Mouse (Mus musculus): ENCODE data around the gene Pbld1. TPM values are rescaled to one million over a fixed set of nuclear protein-coding genes. Genes with fewer than 3 reads are reported as not detected.
"Not testable (repeated sequence)": the region's sequence is repeated elsewhere in the genome, so short reads cannot be mapped to it uniquely, and the experiment has no call there.

Gene Pbld1
- total RNA-seq, 1 experiment from 2014 or later = 1.8 TPM

DNA sequence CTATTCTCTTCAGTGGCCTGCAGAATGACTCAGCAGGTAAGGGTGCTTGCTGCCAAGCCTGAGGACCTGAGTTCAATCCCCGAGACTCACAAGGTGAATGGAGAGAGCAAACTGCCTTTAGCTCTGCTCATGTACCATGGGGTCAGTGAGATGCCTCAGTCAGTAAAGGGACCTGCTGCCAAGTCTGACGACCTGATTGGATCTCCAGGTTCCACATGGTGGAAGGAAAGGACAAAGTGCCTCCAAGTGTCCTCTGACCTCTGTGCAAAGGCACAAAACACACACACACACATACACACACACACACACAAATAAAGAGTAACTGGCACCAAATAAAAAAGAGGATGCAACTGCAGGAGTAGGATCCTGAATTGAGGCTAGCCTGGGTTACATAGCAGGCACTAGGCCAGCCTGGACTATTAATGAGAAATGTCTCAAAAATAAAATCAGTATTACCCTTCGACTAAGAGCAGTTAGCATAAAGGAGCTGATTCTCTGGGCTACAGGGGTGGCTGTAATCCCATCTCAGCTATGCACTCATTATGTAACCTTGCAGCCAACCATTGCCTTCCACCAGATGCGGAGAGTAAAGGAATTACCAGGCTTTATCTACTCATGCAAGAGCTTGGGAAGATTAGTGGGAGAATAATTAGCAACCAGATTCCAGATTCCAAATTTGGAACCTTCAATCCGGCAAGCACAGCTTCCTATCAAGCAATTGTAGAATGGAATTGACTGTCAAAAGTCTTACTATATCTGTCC is 19.9 kb upstream of the Pbld1 start:
- no peak for DNase-seq

- DNase-seq = no peak
These were observed 16.8 kb upstream of the Pbld1 start for GRCm38 (mm10) chr10:63043154-63043553.

GRCm38 (mm10) chr10:63047751-63048150 is 12.2 kb upstream of the Pbld1 start:
- DNase-seq = no peak

DNA sequence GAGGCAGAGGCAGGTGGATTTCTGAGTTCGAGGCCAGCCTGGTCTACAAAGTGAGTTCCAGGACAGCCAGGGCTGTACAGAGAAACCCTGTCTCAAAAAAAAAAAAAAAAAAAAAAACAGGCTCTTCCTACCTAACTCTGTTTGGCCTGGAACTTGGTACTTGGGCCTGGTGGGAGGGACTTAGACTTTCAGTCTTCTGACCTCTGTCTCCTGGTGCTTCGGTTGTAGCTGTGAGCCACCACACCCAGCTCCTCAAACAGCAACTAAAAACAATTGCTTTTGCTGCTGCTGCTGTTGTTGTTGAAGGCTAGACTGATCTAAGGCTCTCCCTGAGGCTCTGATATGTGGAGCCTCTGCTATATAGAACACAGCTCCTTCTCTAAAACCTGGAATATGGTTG is 10.9 kb upstream of the Pbld1 start:
- DNase-seq = no peak

DNA sequence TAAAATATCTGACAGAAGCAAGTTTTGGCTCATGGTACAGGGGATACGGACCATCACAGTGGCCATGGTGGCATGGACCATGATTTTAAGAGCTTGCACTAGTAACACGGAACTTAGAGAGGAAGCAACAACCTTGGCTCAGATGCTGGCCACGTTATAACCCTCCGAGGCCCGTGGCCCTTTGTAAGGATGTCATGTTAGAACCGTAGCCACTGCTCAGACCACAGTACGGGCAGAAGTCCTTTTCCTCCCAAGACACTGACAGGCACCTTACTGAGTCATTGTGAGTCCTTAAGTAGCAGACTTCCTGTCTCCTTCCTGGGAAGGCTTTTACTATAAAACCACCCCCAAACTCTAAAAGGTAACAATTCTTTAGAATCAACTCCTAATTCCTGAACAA is 8.7 kb upstream of the Pbld1 start:
- DNase-seq = no peak

GRCm38 (mm10) chr10:63052011-63052410 is 8.0 kb upstream of the Pbld1 start:
- no peak for DNase-seq

- no peak for DNase-seq
These were observed 7.0 kb upstream of the Pbld1 start for GRCm38 (mm10) chr10:63053007-63053406.

GRCm38 (mm10) chr10:63054071-63054470 is 5.9 kb upstream of the Pbld1 start:
- DNase-seq = not testable (repeated sequence)

DNA sequence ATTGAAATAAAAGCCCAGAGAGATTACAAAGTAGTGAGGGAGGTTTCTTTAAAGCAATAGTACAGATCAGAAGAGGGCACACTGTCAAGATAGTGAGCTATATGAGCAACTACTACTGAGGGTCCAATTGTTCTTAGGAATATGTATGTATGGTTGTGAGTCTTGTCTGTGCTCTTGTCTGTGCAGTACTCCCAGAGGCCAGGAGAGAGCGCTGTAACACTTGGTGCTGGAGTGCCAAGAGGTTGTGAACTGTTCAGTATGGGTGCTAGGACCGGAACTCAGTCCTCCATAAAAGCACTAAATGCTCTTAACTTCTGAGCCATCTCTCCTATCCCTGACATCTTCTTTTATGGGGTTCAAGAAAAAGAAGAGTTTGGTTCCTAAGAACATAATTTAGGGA is 5.4 kb upstream of the Pbld1 start:
- DNase-seq = no peak

GRCm38 (mm10) chr10:63056966-63057750 is 2.8 kb upstream of the Pbld1 start:
- peak; percentile 43 for DNase-seq

- peak; percentile 48 for DNase-seq
These were observed 444 bp downstream of the Pbld1 start for GRCm38 (mm10) chr10:63060406-63060805.

DNA sequence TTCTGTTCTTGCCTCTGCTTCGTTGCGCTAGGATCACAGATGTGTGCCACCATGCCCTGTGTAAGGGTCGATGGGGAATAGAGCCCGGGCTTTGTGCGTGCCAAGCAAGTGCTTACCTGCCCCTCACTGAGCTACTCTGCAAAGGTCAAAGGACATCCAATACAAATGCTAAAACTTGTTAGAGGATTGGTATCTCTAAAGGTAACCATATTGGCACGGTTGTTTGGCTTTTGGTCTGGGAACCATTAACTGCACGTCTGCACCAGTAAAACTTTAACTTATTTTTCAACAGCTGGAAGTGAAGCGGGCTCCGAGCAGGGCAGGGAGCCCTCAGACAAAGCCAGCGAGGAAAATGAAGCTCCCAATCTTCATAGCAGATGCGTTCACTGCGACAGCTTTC is 1.3 kb downstream of the Pbld1 start:
- DNase-seq = no peak

DNA sequence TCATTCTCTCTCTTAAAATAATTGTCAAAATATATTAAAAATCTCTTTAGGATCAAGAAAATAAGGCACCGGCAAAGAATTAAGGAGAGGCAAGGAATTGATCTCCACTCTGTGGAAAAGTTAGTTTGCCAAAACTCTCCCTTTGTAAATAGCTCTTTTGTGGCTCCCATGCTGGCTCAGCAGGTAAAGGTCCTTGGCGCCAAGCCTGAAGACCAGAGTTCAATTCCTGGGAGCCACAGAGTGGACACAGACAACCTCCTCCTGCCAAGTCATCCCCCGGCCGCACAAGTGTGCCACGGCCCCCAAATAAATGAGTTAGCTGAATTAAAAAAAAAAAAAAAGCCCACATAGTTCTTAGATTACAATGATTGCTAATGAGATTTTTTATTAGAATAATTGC is 2.7 kb downstream of the Pbld1 start:
- no peak for DNase-seq

GRCm38 (mm10) chr10:63063365-63063764 is 3.4 kb downstream of the Pbld1 start:
- DNase-seq = no peak

DNA sequence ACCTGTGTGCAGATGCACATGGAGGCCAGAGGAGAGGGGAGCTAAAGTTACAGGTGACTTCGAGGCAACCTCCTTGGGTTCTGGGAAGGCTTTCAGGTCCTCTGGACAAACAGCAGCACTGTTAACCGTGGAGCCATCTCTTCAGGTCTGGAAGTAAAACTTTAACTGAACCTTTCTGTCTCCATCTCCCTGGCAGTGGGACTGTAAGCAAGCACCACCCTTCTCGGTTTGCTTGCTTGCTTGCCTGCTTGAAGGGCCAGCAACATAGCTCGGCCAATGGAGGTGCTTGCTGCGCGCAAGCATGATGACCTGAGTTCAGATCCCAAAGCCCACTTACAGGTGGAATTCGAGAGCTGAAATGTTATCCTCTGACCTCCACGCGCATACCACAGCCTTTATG is 4.6 kb downstream of the Pbld1 start:
- no peak for DNase-seq

- no peak for DNase-seq
These were observed 5.6 kb downstream of the Pbld1 start for GRCm38 (mm10) chr10:63065561-63065960.

DNA sequence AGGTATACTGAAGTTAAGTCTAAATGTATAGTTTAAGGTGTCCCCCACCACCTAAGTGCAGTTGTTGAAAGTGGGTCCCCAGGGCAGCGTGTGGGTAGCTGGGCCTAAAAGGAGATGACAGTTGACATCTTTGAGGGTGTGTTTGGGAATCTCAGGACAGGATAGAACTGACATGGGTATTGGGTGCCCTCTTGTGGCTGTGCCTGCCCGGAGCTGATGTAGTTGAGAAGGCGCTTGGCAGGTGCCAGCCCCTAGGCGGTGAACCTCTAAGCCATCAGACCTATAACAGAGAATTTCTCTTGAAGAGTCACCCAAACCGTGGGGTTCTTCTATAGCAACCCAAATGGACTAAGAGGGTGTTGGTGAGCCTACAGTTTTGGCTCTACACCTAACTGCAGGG is 6.0 kb downstream of the Pbld1 start:
- peak; percentile 76 for DNase-seq

DNA sequence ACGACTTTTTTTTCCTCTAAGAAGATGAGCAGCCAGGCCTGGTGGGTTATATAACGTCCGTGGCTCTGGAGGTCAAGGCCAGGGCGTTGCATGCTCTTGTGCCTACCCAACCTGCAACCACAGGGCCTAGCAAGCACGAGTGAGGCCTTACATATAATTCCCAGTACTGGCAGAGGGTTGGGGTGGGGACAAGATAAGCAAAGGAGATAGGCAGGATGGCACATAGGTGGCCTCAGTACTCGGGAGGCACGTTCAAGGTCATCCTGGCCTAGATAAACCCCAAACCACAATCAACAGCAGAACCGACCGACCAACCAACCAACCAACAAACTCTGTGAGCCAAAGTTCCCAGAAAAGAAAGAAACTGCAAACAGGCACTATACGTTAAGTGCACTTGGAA is 26.3 kb downstream of the Pbld1 start:
- DNase-seq = no peak

- DNase-seq = no peak
These were observed 29.3 kb downstream of the Pbld1 start for GRCm38 (mm10) chr10:63089103-63089757.

GRCm38 (mm10) chr10:63089758-63090571 is 30.0 kb downstream of the Pbld1 start:
- DNase-seq = no peak

- no peak for DNase-seq
These were observed 32.0 kb downstream of the Pbld1 start for GRCm38 (mm10) chr10:63091915-63092314.

Data from adrenal gland, postnatal 25 days (tissue).